25 mouse cellular contexts compared by ENCODE assay signal in the genomic region with DNA sequence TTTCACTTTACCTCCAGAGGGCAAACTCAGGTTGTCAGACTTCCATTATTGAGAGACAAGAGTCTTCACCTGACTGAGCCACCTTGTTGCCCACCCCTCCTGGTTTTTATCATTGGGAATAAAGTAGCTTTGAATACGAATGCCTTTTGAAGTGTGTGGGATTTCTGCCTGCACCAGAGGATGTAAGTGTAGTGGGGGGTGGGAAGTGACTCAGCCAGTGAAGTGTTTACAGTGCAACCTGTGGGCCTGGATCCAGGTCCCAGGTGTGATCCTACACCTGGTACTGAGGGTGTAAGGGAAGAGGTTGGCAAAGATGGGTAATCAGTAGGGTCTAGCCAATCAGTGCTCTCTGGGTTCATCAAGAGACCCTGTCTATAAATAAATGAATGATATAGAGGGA. TPM values are rescaled to one million over a fixed set of nuclear protein-coding genes. Genes with fewer than 3 reads are reported as not detected.
DNase-seq lines count a peak whose midpoint lies in the region; ATAC-seq and TF ChIP-seq lines count a peak whose summit lies in the region.
"Had no signal": no experiment of that assay in that cellular context is flagged by ENCODE, and none has a peak within 500 bp of the region (broad histone marks: within the 10 kb centered on the region; RNA-seq: fewer than 3 reads in every experiment).

No protein-coding gene starts in this region.

- no peak overlapping the region for H3K4me2 ChIP-seq in lung, embryonic 14.5 days
- H3K4me2 ChIP-seq: embryonic facial prominence, embryonic 13.5 days; forebrain, embryonic 12.5 days; forebrain, embryonic 15.5 days; heart, embryonic 11.5 days; hindbrain, embryonic 12.5 days; hindbrain, embryonic 15.5 days had no signal

- no peak overlapping the region for H3K9ac ChIP-seq in lung, embryonic 14.5 days
- H3K9ac ChIP-seq: embryonic facial prominence, embryonic 13.5 days; forebrain, embryonic 12.5 days; forebrain, embryonic 15.5 days; hindbrain, embryonic 12.5 days; hindbrain, embryonic 15.5 days had no signal

- no peak for TF ChIP-seq POLR2A in lung, adult 2 months (IDR thresholded peaks at IDR 0.05; ENCODE audit: borderline replicate concordance, extremely low read depth, low read depth, low read length)

- no peaks in the 10 kb centered on the region for H3K36me3 ChIP-seq in heart, embryonic 10.5 days
- no peaks in the 10 kb centered on the region for H3K36me3 ChIP-seq in lung, embryonic 14.5 days (ENCODE audit: insufficient read depth)
- H3K36me3 ChIP-seq: embryonic facial prominence, embryonic 10.5 days; embryonic facial prominence, embryonic 13.5 days; forebrain, embryonic 12.5 days; forebrain, embryonic 15.5 days; G1E; hindbrain, embryonic 12.5 days; hindbrain, embryonic 15.5 days had no signal

- DNase-seq in heart, adult 11 months = peak; percentile 84
- DNase-seq in heart, embryonic 10.5 days (ENCODE audit: low spot score) = no peak
- peak; percentile 22 for DNase-seq in lung, embryonic 14.5 days
- DNase-seq in lung, postnatal 4 days = no peak
- peak; percentile 69 for DNase-seq in lung, postnatal 36 days
- DNase-seq in lung, adult 2 months = no peak
- DNase-seq: adrenal gland, postnatal 10 days; adrenal gland, postnatal 36 days; B cell, adult 2 months; cerebellum, adult 2 months; cerebellum, adult 9-11 months; cerebellum, postnatal 25 days; embryo, embryonic 11 days; gastrocnemius, postnatal 25 days; heart, adult 2 months had no signal

- H3K4me3 ChIP-seq in heart, embryonic 10.5 days = no peak overlapping the region
- no peak overlapping the region for H3K4me3 ChIP-seq in lung, embryonic 14.5 days (ENCODE audit: low read depth, low read length)
- H3K4me3 ChIP-seq in lung, adult 2 months (replicated peaks; ENCODE audit: extremely low read depth, low read depth, low read length) = no peak overlapping the region
- H3K4me3 ChIP-seq: embryonic facial prominence, embryonic 10.5 days; embryonic facial prominence, embryonic 13.5 days; erythroblast, embryonic 14.5 days; forebrain, embryonic 12.5 days; forebrain, embryonic 15.5 days; heart, adult 2 months; hindbrain, embryonic 12.5 days; hindbrain, embryonic 15.5 days had no signal

- no peaks in the 10 kb centered on the region for H3K27me3 ChIP-seq in heart, embryonic 10.5 days (ENCODE audit: insufficient read depth, poor library complexity, severe bottlenecking)
- no peaks in the 10 kb centered on the region for H3K27me3 ChIP-seq in lung, embryonic 14.5 days (ENCODE audit: insufficient read depth, low read length)
- H3K27me3 ChIP-seq: embryonic facial prominence, embryonic 13.5 days; forebrain, embryonic 15.5 days; hindbrain, embryonic 12.5 days; hindbrain, embryonic 15.5 days; Patski had no signal

- no peak for ATAC-seq in lung, embryonic 14.5 days (ENCODE audit: insufficient read depth)
- ATAC-seq: forebrain, embryonic 15.5 days; Patski had no signal

- H3K9me3 ChIP-seq in heart, embryonic 10.5 days = no peaks in the 10 kb centered on the region
- no peaks in the 10 kb centered on the region for H3K9me3 ChIP-seq in lung, embryonic 14.5 days (ENCODE audit: low read depth, low read length)
- H3K9me3 ChIP-seq: embryonic facial prominence, embryonic 10.5 days; embryonic facial prominence, embryonic 13.5 days; forebrain, embryonic 12.5 days; forebrain, embryonic 15.5 days; G1E; hindbrain, embryonic 12.5 days; hindbrain, embryonic 15.5 days had no signal

- no peak overlapping the region for H3K27ac ChIP-seq in heart, embryonic 10.5 days
- H3K27ac ChIP-seq in lung, embryonic 14.5 days (ENCODE audit: low read depth) = no peak overlapping the region
- H3K27ac ChIP-seq: embryonic facial prominence, embryonic 10.5 days; embryonic facial prominence, embryonic 13.5 days; forebrain, embryonic 12.5 days; forebrain, embryonic 15.5 days; heart, adult 2 months; hindbrain, embryonic 12.5 days; hindbrain, embryonic 15.5 days had no signal

- TF ChIP-seq CTCF in lung, embryonic 14.5 days (IDR thresholded peaks at IDR 0.05; ENCODE audit: low read depth) = no peak
- no peak for TF ChIP-seq CTCF in lung, adult 2 months (IDR thresholded peaks at IDR 0.05; ENCODE audit: insufficient read depth, low read length)

- WGBS in heart, embryonic 10.5 days = 82% methylated on average over 1 of the region's 1 CpGs
- 59% methylated on average over 1 of the region's 1 CpGs for WGBS in lung, embryonic 14.5 days
- WGBS in lung, adult 2 months = 55% methylated on average over 1 of the region's 1 CpGs

- peaks cover 8% of the 10 kb centered on the region; the same call in 1 of the 2 replicates for H3K4me1 ChIP-seq in heart, embryonic 10.5 days
- H3K4me1 ChIP-seq in lung, embryonic 14.5 days (ENCODE audit: insufficient read depth) = peaks cover 3% of the 10 kb centered on the region; the same call in 1 of the 2 replicates
- H3K4me1 ChIP-seq in lung, adult 2 months (ENCODE audit: control insufficient read depth, insufficient read depth, low read length) = peaks cover 6% of the 10 kb centered on the region; the same call in 1 of the 2 replicates

RNA-seq across cellular contexts. Expression of gene Ubtf, which starts 4.0 kb away (rescaled TPM):
- 60.4 and 75.4 TPM in 2 replicates for polyA plus RNA-seq in heart, embryonic 10.5 days (2016; fragmentation: Nextera tagmentation; extraction: Ambion mirVana)
- polyA plus RNA-seq in lung, embryonic 14.5 days (2014; fragmentation: Nextera tagmentation; extraction: Ambion mirVana) = 86.0 and 93.8 TPM in 2 replicates
- 23.9 and 27.7 TPM in 2 replicates for polyA plus RNA-seq in lung, adult 2 months (2012; rRNA removed)

RNA-seq across cellular contexts. Expression of gene Atxn7l3, which starts 27.1 kb away (rescaled TPM):
- 9.1 and 14.3 TPM in 2 replicates for polyA plus RNA-seq in heart, embryonic 10.5 days (2016; fragmentation: Nextera tagmentation; extraction: Ambion mirVana)
- polyA plus RNA-seq in lung, embryonic 14.5 days (2014; fragmentation: Nextera tagmentation; extraction: Ambion mirVana) = 17.4 TPM in 2 replicates
- 33.1 and 38.8 TPM in 2 replicates for polyA plus RNA-seq in lung, adult 2 months (2012; rRNA removed)

RNA-seq across cellular contexts. Expression of gene Tmub2, which starts 38.8 kb away (rescaled TPM):
- polyA plus RNA-seq in heart, embryonic 10.5 days (2016; fragmentation: Nextera tagmentation; extraction: Ambion mirVana) = 40.1 and 41.8 TPM in 2 replicates
- polyA plus RNA-seq in lung, embryonic 14.5 days (2014; fragmentation: Nextera tagmentation; extraction: Ambion mirVana) = 48.8 and 49.9 TPM in 2 replicates
- 46.3 and 53.4 TPM in 2 replicates for polyA plus RNA-seq in lung, adult 2 months (2012; rRNA removed)

RNA-seq across cellular contexts. Expression of gene Slc4a1, which starts 42.5 kb away (rescaled TPM):
- polyA plus RNA-seq in heart, embryonic 10.5 days (2016; fragmentation: Nextera tagmentation; extraction: Ambion mirVana) = 88.9 and 128 TPM in 2 replicates
- 6.0 and 6.9 TPM in 2 replicates for polyA plus RNA-seq in lung, embryonic 14.5 days (2014; fragmentation: Nextera tagmentation; extraction: Ambion mirVana)
- polyA plus RNA-seq in lung, adult 2 months (2012; rRNA removed) = 1.1 and 1.2 TPM in 2 replicates
- polyA plus RNA-seq: Patski had no signal

RNA-seq across cellular contexts. Expression of gene Asb16, which starts 55.0 kb away (rescaled TPM):
- 0.06 and 0.08 TPM in 2 replicates for polyA plus RNA-seq in heart, embryonic 10.5 days (2016; fragmentation: Nextera tagmentation; extraction: Ambion mirVana)
- 0.08 TPM in 1 of 2 replicates, not detected in the other for polyA plus RNA-seq in lung, embryonic 14.5 days (2014; fragmentation: Nextera tagmentation; extraction: Ambion mirVana)
- 0.15 and 1.8 TPM in 2 replicates for polyA plus RNA-seq in lung, adult 2 months (2012; rRNA removed)
- polyA plus RNA-seq: forebrain, embryonic 12.5 days; forebrain, embryonic 15.5 days; G1E; hindbrain, embryonic 12.5 days had no signal

Comparison
In these comparisons a context has a peak if more than half of its experiments do, and no peak if none do; other contexts are left out.
1. DNase-seq: peak in heart, adult 11 months (single experiment), lung, embryonic 14.5 days (single experiment) and lung, postnatal 36 days (single experiment); none in heart, embryonic 10.5 days (single experiment), lung, postnatal 4 days (0 of 2) and lung, adult 2 months (single experiment).